Mouse (Mus musculus) lung, postnatal 0 days (tissue): ENCODE results near the gene Txnrd3.
A peak's percentile ranks its signal among the peaks of the same experiment; 100 is the strongest.

Experiments used
- CTCF ChIP-seq: IDR thresholded peaks from 2 replicates; pipeline ENCODE4 v1.5.1; 2016; ENCODE audit warnings: antibody characterized with exemption, mild to moderate bottlenecking
- EP300 ChIP-seq: IDR thresholded peaks from 2 replicates; pipeline ENCODE4 v1.6.1; 2016; ENCODE audit warnings: antibody characterized with exemption, mild to moderate bottlenecking, control low read depth

DNA sequence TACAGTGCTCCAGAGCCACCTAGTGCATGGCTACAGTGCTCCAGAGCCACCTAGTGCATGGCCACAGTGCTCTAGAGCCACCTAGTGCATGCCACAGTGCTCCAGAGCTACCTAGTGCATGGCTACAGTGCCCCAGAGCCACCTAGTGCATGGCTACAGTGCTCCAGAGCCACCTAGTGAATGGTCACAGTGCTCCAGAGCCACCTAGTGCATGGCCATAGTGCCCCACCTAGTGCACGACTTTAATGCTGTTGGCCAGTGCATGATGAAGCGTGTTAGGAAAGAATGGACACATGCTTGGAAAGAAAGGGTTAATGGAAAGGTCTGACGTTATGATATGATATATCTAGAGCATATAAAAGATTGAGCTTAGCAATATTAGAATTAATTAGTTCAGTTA is 14.6 kb downstream of the Txnrd3 start:
- TF ChIP-seq CTCF (peak; percentile 34), EP300 (no peak)
